Mouse (Mus musculus): ENCODE measurements around the gene Srpr.

The Srpr gene

DNA sequence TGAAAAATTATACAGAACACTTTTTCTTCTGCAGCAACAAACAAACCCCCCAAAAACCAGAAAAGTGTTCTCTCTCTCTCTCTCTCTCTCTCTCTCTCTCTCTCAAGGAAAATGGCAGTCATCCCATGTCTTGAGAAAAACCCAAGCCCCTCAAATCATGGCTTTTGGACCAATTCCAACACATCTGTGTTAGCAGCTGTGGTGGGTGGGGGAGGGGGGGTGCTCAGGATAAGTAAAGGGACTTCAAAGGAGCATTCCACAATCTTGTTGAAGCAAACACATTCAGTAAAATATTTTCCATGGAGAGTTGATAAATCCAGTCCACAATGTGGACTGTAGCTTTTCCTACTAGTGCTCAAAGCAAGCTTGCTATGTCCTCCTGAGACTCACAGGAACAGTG lies 49.5 kb downstream of the Srpr start:
- DNase-seq (ENCODE audit: low read depth in 1 of 2, low spot score in 2 of 2): no peak

DNA sequence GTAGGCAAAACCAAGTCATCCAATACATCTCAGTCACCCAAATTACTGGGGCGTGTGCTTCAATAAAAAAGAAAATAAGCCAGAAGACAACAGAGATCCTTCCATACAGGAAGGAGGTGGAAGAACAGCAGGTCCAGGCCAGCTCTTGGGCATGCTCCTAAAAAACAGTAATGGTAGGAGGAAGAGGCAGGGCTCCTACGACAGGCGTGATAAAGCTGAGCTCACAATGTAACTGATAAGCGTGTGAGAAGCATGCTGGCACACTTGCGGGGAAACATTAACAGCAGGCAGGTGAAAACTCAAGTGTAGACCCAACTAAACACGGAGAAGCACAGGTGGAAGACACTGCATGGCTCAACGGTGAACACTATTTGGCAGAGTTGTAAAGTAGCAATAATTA lies 57.4 kb downstream of the Srpr start:
- DNase-seq (ENCODE audit: low read depth in 1 of 2, low spot score in 2 of 2): no peak

GRCm38 (mm10) chr9:35262418-35262817 lies 62.4 kb downstream of the Srpr start:
- DNase-seq (ENCODE audit: low read depth in 1 of 2, low spot score in 2 of 2): no peak

- DNase-seq (ENCODE audit: low read depth in 1 of 2, low spot score in 2 of 2): no peak
These were observed 63.5 kb downstream of the Srpr start for GRCm38 (mm10) chr9:35263431-35263830.

GRCm38 (mm10) chr9:35264509-35264908 lies 64.5 kb downstream of the Srpr start:
- no peak for DNase-seq (ENCODE audit: low read depth in 1 of 2, low spot score in 2 of 2)

- DNase-seq (ENCODE audit: low read depth in 1 of 2, low spot score in 2 of 2): peak; percentile 63 to 80
These were observed 67.4 kb downstream of the Srpr start, which contains the start of the genes Fam118b and Rpusd4 for GRCm38 (mm10) chr9:35267146-35267975. Gene Fam118b, minus strand, starts transcription at chr9:35267805. Gene Rpusd4, plus strand, starts transcription at chr9:35267865.

GRCm38 (mm10) chr9:35267976-35268715 lies 68.2 kb downstream of the Srpr start:
- DNase-seq (ENCODE audit: low read depth in 1 of 2, low spot score in 2 of 2): no peak

DNA sequence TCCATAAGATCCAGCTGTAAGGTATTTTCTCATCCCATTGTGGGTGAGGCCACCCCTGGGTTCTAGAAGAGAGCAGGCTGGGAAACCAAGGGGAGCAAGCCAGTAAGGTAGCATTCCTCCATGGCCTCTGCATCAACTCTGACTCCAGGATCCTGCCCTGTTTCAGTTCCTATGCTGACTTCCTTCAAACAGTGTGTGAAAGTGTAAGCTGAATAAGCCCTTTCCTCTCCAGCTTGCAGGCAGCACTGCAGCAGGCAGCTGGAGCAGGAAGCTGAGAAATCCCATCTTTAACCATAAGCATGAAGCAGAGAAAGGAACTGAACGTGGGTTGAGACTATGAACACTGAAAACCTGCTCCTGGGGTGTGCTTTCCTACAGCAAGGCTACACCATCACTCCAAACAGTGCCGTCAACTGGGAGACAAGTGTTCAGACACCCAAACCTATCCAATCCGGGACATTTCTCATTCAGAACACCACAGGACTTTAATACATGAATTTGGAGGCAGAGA lies 77.9 kb downstream of the Srpr start:
- DNase-seq (ENCODE audit: low read depth in 1 of 2, low spot score in 2 of 2): peak in 1 of 2 experiments; percentile 13

GRCm38 (mm10) chr9:35278451-35278850 lies 78.5 kb downstream of the Srpr start:
- no peak for DNase-seq (ENCODE audit: low read depth in 1 of 2, low spot score in 2 of 2)

GRCm38 (mm10) chr9:35282006-35282850 lies 82.3 kb downstream of the Srpr start:
- DNase-seq (ENCODE audit: low read depth in 1 of 2, low spot score in 2 of 2): peak in 1 of 2 experiments; percentile 35

DNA sequence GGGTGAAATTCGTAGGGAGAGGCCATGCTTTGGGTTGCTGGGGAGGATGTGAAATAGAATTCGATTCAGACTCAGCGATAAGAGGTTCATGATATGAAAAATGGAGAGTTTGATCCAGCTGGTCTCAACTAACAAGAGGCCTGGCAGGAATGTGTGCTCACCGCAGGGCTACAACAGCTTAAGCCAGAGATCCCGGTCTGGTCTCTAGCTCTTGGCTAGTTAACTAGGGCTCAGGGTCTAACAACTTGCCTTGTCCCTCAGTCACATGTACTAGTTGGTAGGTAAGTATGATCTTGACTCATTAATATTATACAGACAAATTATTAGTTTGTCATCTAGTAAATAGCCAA lies 82.9 kb downstream of the Srpr start:
- no peak for DNase-seq (ENCODE audit: low read depth in 1 of 2, low spot score in 2 of 2)

- no peak for DNase-seq (ENCODE audit: low read depth in 1 of 2, low spot score in 2 of 2)
These were observed 83.6 kb downstream of the Srpr start for GRCm38 (mm10) chr9:35283415-35284069.

DNA sequence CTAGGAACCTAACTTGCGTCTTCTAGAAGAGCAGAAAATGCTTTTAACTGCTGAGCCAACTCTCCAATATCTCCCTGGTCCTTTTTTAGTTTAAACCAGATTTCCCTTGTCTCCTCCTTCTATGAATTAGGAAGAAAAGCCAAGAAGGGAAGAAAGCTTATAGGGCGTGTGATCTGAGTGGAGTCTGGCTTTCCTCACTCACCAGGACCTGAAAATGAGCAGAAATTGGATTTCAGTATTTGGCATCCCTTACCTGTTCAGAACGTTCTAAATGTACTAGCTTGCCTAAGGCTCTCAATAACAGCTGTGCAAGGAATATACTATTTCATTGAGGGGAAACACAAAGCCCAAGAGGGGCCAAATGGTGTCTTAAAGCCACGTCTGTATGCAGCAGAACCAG lies 84.4 kb downstream of the Srpr start:
- no peak for DNase-seq (ENCODE audit: low read depth in 1 of 2, low spot score in 2 of 2)

- DNase-seq (ENCODE audit: low read depth in 1 of 2, low spot score in 2 of 2): no peak
These were observed 86.4 kb downstream of the Srpr start for GRCm38 (mm10) chr9:35286351-35286750.

- DNase-seq (ENCODE audit: low read depth in 1 of 2, low spot score in 2 of 2): no peak
These were observed 90.0 kb downstream of the Srpr start for GRCm38 (mm10) chr9:35289992-35290391.

DNA sequence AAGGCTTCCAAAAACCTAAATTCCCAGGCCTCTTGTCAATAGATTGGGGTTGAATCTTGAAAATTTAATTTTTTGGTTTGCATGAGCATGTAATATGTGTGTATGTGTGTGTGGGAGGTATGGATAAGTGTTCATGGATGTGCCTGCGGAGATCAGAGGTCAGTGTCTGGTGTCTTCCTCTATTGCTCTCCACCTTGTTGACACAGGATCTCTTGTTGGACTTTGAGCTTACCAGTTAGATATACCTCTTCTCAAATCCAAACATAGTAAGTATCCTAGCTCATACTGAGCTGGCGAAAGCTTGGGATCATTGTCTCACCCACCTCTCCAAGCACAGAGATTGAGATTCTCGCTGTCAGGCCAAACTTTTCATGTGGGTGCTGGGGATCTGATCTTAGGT lies 90.4 kb downstream of the Srpr start:
- no peak for DNase-seq (ENCODE audit: low read depth in 1 of 2, low spot score in 2 of 2)

- DNase-seq (ENCODE audit: low read depth in 1 of 2, low spot score in 2 of 2): no peak
These were observed 90.9 kb downstream of the Srpr start for GRCm38 (mm10) chr9:35290916-35291315.

DNA sequence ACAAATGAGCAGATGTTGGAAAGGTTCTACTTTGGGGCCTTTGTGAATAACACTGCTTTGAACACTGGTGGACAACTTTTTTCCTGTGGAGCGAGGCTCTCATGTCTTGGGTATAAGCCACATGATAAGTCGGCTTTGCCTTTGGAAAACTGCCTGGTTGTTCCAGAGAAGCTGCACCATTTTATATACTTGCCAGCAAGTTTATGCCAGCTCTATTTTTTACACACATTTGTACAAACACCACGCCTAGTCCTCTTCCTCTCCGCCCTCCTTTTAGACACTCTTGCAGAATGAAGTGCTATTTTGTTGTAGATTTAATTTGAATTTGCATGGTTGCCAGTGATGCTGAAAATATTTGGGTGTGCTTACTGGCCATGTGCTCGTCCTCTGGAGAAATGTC lies 93.5 kb downstream of the Srpr start:
- DNase-seq (ENCODE audit: low read depth in 1 of 2, low spot score in 2 of 2): no peak
